Mouse (Mus musculus): ENCODE measurements around the gene Morc2b. TPM values are rescaled to one million over a fixed set of nuclear protein-coding genes. Genes with fewer than 3 reads are reported as not detected.

Gene Morc2b
- total and polyA plus RNA-seq, 3 experiments, result not detected

DNA sequence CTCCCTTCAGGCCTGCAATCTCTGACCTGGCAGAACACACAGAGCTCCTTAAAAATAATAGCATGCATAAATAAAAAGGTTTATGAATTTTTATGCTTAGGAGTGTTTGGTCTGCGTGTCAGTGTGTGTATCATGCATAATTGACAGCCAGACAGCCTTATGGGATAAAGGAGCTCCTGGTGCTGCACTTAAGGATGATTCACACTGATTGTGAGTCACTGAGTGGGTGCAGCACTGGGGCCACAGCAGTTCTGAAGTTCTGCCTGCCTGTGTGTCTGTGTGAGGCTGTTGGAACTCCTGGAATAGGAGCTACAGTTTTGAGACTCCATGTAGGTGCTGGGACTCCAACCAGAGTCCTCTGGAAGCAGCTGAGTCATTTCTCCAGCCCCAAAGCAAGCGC lies 13.2 kb downstream of the Morc2b start:
- Histone ChIP-seq H3K4me3 (replicated peaks in 1 of 3; ENCODE audit: low read depth in 2 of 3, low read length in 2 of 3, poor library complexity in 1 of 3) (no peak overlapping the region), H3K27ac (ENCODE audit: insufficient read depth, low read depth) (no peak overlapping the region), H3K27me3 (replicated peaks) (no peaks in the 10 kb centered on the region), H3K9ac (ENCODE audit: insufficient read depth, low read depth) (no peak overlapping the region), H3K4me1 (ENCODE audit: control insufficient read depth in 1 of 2, insufficient read depth in 2 of 2) (no peaks in the 10 kb centered on the region), H3K79me2 (replicated peaks; ENCODE audit: control insufficient read depth, extremely low read depth, insufficient read depth, poor library complexity, severe bottlenecking) (no peaks in the 10 kb centered on the region), H3K36me3 (replicated peaks in 1 of 2; ENCODE audit: control insufficient read depth in 1 of 2, insufficient read depth in 1 of 2, low read length in 1 of 2) (no peaks in the 10 kb centered on the region), H3K4me2 (ENCODE audit: insufficient read depth, low read depth, poor library complexity, severe bottlenecking) (no peak overlapping the region), H3K9me3 (replicated peaks; ENCODE audit: low read length) (no peaks in the 10 kb centered on the region)
- in situ Hi-C loops (cut with MboI; ENCODE audit: low pct_ligation_motif_present, low pct_unique_long_range_greater_than_20kb, low sequenced_read_pairs), result no loop called here
- TF ChIP-seq CHD2 (IDR thresholded peaks at IDR 0.05; ENCODE audit: low read length), result no peak
- no peak for TF ChIP-seq MEF2A (IDR thresholded peaks at IDR 0.05; ENCODE audit: borderline replicate concordance, low read depth, low read length)
- TF ChIP-seq NELFE (IDR thresholded peaks at IDR 0.05; ENCODE audit: low read depth, low read length), result no peak
- TF ChIP-seq RCOR1 (conservative IDR thresholded peaks at IDR 0.05; ENCODE audit: low read depth, low read length), result no peak
- TF ChIP-seq ZC3H11A (IDR thresholded peaks at IDR 0.05; ENCODE audit: low read depth, low read length), result no peak
- no peak for TF ChIP-seq MXI1 (IDR thresholded peaks at IDR 0.05; ENCODE audit: low read depth, low read length)
- no peak for TF ChIP-seq JUN (IDR thresholded peaks at IDR 0.05; ENCODE audit: insufficient read depth, low read depth, low read length)
- no peak for TF ChIP-seq IRF4 (IDR thresholded peaks at IDR 0.05; ENCODE audit: low read depth, low read length)
- TF ChIP-seq UBTF (IDR thresholded peaks at IDR 0.05; ENCODE audit: low read depth, low read length), result no peak
- no peak for TF ChIP-seq ETS1 (conservative IDR thresholded peaks at IDR 0.05; ENCODE audit: low read depth, low read length)
- no peak for TF ChIP-seq POLR2A (IDR thresholded peaks at IDR 0.05; ENCODE audit: low read depth, low read length)
- TF ChIP-seq BHLHE40 (IDR thresholded peaks at IDR 0.05; ENCODE audit: low read depth, low read length), result no peak
- TF ChIP-seq ELF1 (IDR thresholded peaks at IDR 0.05; ENCODE audit: low read depth, low read length), result no peak
- no peak for TF ChIP-seq PAX5 (IDR thresholded peaks at IDR 0.05; ENCODE audit: low read length)
- no peak for TF ChIP-seq USF1 (IDR thresholded peaks at IDR 0.05; ENCODE audit: low read depth, low read length)
- DNase-seq (ENCODE audit: extremely low read depth), result no peak
- dilution Hi-C loops (cut with MboI; ENCODE audit: extremely low pct_ligation_motif_present, extremely low pct_unique_long_range_greater_than_20kb, low sequenced_read_pairs), result no loop called here

DNA sequence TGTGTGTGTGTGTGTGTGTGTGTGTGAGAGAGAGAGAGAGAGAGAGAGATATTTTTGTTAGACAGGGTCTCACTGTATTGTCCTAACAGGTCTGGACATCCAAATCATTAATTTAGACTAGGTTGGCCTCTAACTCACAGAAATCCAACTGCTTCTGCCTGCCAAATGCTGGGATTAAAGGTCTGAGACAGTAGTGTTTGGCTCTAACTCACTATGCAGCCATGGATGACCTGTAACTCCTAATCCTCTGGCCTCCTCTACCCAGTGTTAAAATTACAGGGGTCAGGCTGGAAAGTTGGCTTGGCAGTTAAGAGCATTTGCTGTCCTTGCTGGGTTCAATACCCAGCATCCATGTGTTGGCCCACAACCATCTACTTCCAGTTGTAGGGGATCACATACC lies 14.9 kb downstream of the Morc2b start:
- no peak overlapping the region for H3K4me3 ChIP-seq (replicated peaks in 1 of 3; ENCODE audit: low read depth in 2 of 3, low read length in 2 of 3, poor library complexity in 1 of 3)
- no peaks in the 10 kb centered on the region for H3K9me3 ChIP-seq (replicated peaks; ENCODE audit: low read length)
- dilution Hi-C loops (cut with MboI; ENCODE audit: extremely low pct_ligation_motif_present, extremely low pct_unique_long_range_greater_than_20kb, low sequenced_read_pairs), result no loop called here
- no peak overlapping the region for H3K27ac ChIP-seq (ENCODE audit: insufficient read depth, low read depth)
- in situ Hi-C loops (cut with MboI; ENCODE audit: low pct_ligation_motif_present, low pct_unique_long_range_greater_than_20kb, low sequenced_read_pairs), result no loop called here
- H3K4me1 ChIP-seq (ENCODE audit: control insufficient read depth in 1 of 2, insufficient read depth in 2 of 2), result no peaks in the 10 kb centered on the region
- no peak overlapping the region for H3K4me2 ChIP-seq (ENCODE audit: insufficient read depth, low read depth, poor library complexity, severe bottlenecking)
- no peaks in the 10 kb centered on the region for H3K27me3 ChIP-seq (replicated peaks)
- no peaks in the 10 kb centered on the region for H3K36me3 ChIP-seq (replicated peaks in 1 of 2; ENCODE audit: control insufficient read depth in 1 of 2, insufficient read depth in 1 of 2, low read length in 1 of 2)
- DNase-seq (ENCODE audit: extremely low read depth), result no peak
- H3K79me2 ChIP-seq (replicated peaks; ENCODE audit: control insufficient read depth, extremely low read depth, insufficient read depth, poor library complexity, severe bottlenecking), result no peaks in the 10 kb centered on the region
- no peak overlapping the region for H3K9ac ChIP-seq (ENCODE audit: insufficient read depth, low read depth)
- TF ChIP-seq MYC (IDR thresholded peaks at IDR 0.05; ENCODE audit: low read depth, low read length), result no peak
- no peak for TF ChIP-seq RCOR1 (conservative IDR thresholded peaks at IDR 0.05; ENCODE audit: low read depth, low read length)
- no peak for TF ChIP-seq SIN3A (IDR thresholded peaks at IDR 0.05; ENCODE audit: low read length)
- no peak for TF ChIP-seq CHD2 (IDR thresholded peaks at IDR 0.05; ENCODE audit: low read length)
- TF ChIP-seq MAZ (IDR thresholded peaks at IDR 0.05; ENCODE audit: low read depth, low read length), result no peak
- TF ChIP-seq ZC3H11A (IDR thresholded peaks at IDR 0.05; ENCODE audit: low read depth, low read length), result no peak
- TF ChIP-seq JUND (conservative IDR thresholded peaks at IDR 0.05; ENCODE audit: low read depth, low read length), result no peak
- no peak for TF ChIP-seq MAFK (IDR thresholded peaks at IDR 0.05; ENCODE audit: insufficient replicate concordance, low read length)
- TF ChIP-seq BHLHE40 (IDR thresholded peaks at IDR 0.05; ENCODE audit: low read depth, low read length), result no peak
- TF ChIP-seq RAD21 (IDR thresholded peaks at IDR 0.05; ENCODE audit: low read depth, low read length), result no peak
- TF ChIP-seq SMC3 (IDR thresholded peaks at IDR 0.05; ENCODE audit: low read depth, low read length), result no peak
- no peak for TF ChIP-seq POLR2AphosphoS2 (IDR thresholded peaks at IDR 0.05; ENCODE audit: low read depth, low read length)
- TF ChIP-seq UBTF (IDR thresholded peaks at IDR 0.05; ENCODE audit: low read depth, low read length), result no peak
- TF ChIP-seq MAX (IDR thresholded peaks at IDR 0.05; ENCODE audit: low read length), result no peak
- no peak for TF ChIP-seq HCFC1 (IDR thresholded peaks at IDR 0.05; ENCODE audit: low read depth, low read length)
- TF ChIP-seq TCF12 (IDR thresholded peaks at IDR 0.05; ENCODE audit: low read depth, low read length), result no peak
- TF ChIP-seq E2F4 (IDR thresholded peaks at IDR 0.05; ENCODE audit: insufficient replicate concordance, low read depth, low read length), result no peak

All from CH12.LX (cell line).